Mouse (Mus musculus) lung, postnatal 0 days (tissue): Measurements from ENCODE around the gene Hist1h4b. TPM values are rescaled to one million over a fixed set of nuclear protein-coding genes. Genes with fewer than 3 reads are reported as not detected.

Source experiments
- ATAC-seq: fragments of 200-750 bp; cut with Nextera tagmentation; 2 replicates; pipeline ENCODE4 v1.8.0; 2017; ENCODE audit warnings: moderate library complexity
- DNase-seq: peaks from one replicate; pipeline ENCODE4 v3.0.0-alpha.2; 2016; ENCODE audit warnings: low spot score
- H3K27ac ChIP-seq: fragments of 300-500 bp; sonication (generic); 2 replicates; pipeline ENCODE4 v1.5.1; 2014; ENCODE audit warnings: antibody characterized with exemption, mild to moderate bottlenecking, low read length, mixed read lengths
- H3K27me3 ChIP-seq: fragments of 300-500 bp; sonication (generic); replicated peaks from 2 replicates; pipeline ENCODE4 v1.6.1; 2014; ENCODE audit warnings: low read length, mixed read lengths; ENCODE audit not compliant: insufficient read depth
- H3K36me3 ChIP-seq: fragments of 300-500 bp; sonication (generic); 2 replicates; pipeline ENCODE4 v1.6.1; 2014; ENCODE audit warnings: low read length, mixed read lengths; ENCODE audit not compliant: insufficient read depth
- H3K4me1 ChIP-seq: fragments of 300-500 bp; sonication (generic); 2 replicates; pipeline ENCODE4 v1.6.1; 2014; ENCODE audit warnings: antibody characterized with exemption, low read depth, low read length, mixed read lengths; ENCODE audit not compliant: insufficient read depth
- H3K4me2 ChIP-seq: fragments of 300-500 bp; sonication (generic); replicated peaks from 2 replicates; pipeline ENCODE4 v1.6.1; 2014; ENCODE audit warnings: low read depth, mild to moderate bottlenecking, low read length, moderate library complexity, mixed read lengths
- H3K4me3 ChIP-seq: fragments of 300-500 bp; sonication (generic); 2 replicates; pipeline ENCODE4 v1.5.1; 2014; ENCODE audit warnings: low read depth, low read length
- H3K9ac ChIP-seq: fragments of 300-500 bp; sonication (generic); replicated peaks from 2 replicates; pipeline ENCODE4 v1.6.1; 2014; ENCODE audit warnings: low read depth, mild to moderate bottlenecking
- H3K9me3 ChIP-seq: fragments of 300-500 bp; sonication (generic); 2 replicates; pipeline ENCODE4 v1.6.1; 2016; ENCODE audit warnings: low read length, mixed read lengths
- CTCF ChIP-seq: IDR thresholded peaks from 2 replicates; pipeline ENCODE4 v1.5.1; 2016; ENCODE audit warnings: antibody characterized with exemption, mild to moderate bottlenecking
- EP300 ChIP-seq: IDR thresholded peaks from 2 replicates; pipeline ENCODE4 v1.6.1; 2016; ENCODE audit warnings: antibody characterized with exemption, mild to moderate bottlenecking, control low read depth
- WGBS: fragments of 180-500 bp; shearing (Covaris S2); extraction: QIAGEN DNeasy Blood & Tissue Kit; methylation state at CpG from one replicate; pipeline ENCODE4 v1.1.7; 2014; 5-methylcytosine and 5-hydroxymethylcytosine counted together
- microRNA-seq: library from miRNA; unstranded; fragments of <30 nt; microRNA quantifications from one replicate; pipeline ENCODE4, GENCODE M21; 2016
- polyA plus RNA-seq: library from polyadenylated mRNA; unstranded; fragments of >200 nt; fragmentation: Nextera tagmentation; extraction: Ambion mirVana; gene quantifications from 2 replicates; pipeline ENCODE4 v1.2.1, GENCODE M21; 2015

Gene Hist1h4b
- polyA plus RNA-seq, 1 experiment from 2014 or later: 0.57 TPM

DNA sequence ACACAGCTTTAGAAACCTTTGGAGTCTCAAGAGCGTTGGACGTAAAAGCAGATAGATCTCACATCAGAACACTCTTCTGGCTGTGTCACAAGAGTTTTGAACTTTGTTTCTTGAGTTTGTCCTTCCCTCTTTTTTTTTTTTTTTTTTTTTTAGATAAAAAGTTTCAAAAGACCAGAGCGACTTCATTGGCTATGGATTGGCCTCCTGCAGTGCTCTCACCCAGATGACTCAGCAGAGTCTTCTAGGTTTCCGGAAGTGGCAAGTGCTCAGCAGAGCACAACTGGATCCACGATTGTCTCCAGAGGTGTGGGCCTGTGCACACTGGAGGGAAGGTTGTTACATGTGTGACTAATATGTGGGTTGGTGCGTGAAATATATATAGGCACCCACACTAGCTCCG is 21.5 kb downstream of the Hist1h4b start:
- Histone ChIP-seq H3K9ac (no peak overlapping the region), H3K27me3 (no peaks in the 10 kb centered on the region), H3K27ac (no peak overlapping the region), H3K4me1 (no peaks in the 10 kb centered on the region), H3K9me3 (no peaks in the 10 kb centered on the region), H3K4me2 (no peak overlapping the region), H3K36me3 (no peaks in the 10 kb centered on the region), H3K4me3 (no peak overlapping the region)
- TF ChIP-seq CTCF (no peak), EP300 (no peak)
- 86% methylated on average over 7 of the region's 7 CpGs for WGBS
- DNase-seq (no peak), ATAC-seq (no peak)

DNA sequence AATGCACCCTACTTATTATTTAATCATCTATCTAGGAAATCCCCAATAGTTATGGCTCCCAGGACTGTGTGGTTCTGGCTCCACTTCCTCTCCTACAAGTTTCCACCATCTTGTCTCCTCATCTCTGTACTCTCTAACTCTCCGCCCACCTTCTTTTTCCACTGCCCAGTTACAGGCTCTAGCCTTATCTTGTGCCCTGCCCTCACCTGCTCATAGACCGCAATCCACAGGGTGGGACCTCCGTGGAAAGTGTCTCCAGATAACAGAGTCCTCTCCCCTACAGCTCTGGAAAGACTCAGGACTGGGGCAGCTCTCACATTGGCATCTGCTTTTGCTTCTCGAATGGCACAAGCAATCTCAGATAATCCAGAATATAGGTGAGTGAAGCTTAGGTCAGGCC is 22.2 kb downstream of the Hist1h4b start:
- DNase-seq (no peak), ATAC-seq (no peak)
- H3K9me3 ChIP-seq: no peaks in the 10 kb centered on the region
- H3K4me2 ChIP-seq: no peak overlapping the region
- WGBS: 74% methylated on average over 4 of the region's 4 CpGs
- TF ChIP-seq CTCF: no peak
- no peak for TF ChIP-seq EP300
- H3K9ac ChIP-seq: no peak overlapping the region
- H3K36me3 ChIP-seq: no peaks in the 10 kb centered on the region
- H3K4me3 ChIP-seq: no peak overlapping the region
- H3K27me3 ChIP-seq: no peaks in the 10 kb centered on the region
- no peaks in the 10 kb centered on the region for H3K4me1 ChIP-seq
- H3K27ac ChIP-seq: no peak overlapping the region

DNA sequence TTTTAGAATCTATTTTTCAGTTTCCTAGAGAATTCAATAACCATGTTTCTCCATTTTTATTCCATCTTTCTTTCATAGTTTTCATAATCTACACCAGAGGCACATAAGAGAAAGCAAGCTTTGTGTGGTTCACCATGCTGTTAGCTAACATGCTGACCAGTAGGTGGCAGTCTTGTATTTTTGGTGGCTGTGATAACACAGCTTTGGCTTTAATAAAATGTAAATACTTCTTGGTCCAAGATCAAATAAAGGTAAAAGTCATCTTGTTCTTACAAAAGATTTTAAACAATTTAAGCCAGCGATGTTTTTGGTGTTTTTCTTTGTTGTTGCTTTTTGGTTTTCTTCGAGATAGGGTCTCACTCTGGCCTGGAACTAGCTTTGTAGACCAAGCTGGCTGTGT is 35.7 kb downstream of the Hist1h4b start:
- ATAC-seq (no peak), DNase-seq (peak; percentile 82)
- Histone ChIP-seq H3K4me2 (no peak overlapping the region), H3K4me1 (no peaks in the 10 kb centered on the region), H3K27me3 (no peaks in the 10 kb centered on the region), H3K4me3 (no peak overlapping the region), H3K9ac (no peak overlapping the region), H3K36me3 (no peaks in the 10 kb centered on the region), H3K9me3 (no peaks in the 10 kb centered on the region), H3K27ac (no peak overlapping the region)
- 37% methylated on average over 2 of the region's 2 CpGs for WGBS
- TF ChIP-seq EP300 (no peak), CTCF (peak; percentile 90)

DNA sequence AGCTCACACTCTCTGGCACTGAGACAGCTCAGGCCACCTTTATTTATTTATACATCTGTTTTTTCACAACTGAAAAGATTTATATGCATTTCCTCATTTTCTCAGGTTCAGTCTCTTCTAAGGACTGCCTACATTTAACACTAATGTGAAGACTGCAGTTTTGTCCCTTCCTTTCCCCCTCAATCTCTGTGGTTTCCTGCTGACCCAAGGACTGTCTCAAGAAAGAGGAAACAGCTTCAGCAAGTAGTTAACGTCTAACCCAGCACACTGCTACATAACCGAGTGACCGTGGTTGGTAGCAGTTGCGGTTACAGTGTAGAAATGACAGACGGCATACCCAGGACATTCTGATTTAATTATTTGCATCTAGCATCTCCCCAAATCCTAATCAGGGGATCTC is 42.6 kb downstream of the Hist1h4b start:
- no peak overlapping the region for H3K27ac ChIP-seq
- no peaks in the 10 kb centered on the region for H3K36me3 ChIP-seq
- H3K4me3 ChIP-seq: no peak overlapping the region
- 66% methylated on average over 5 of the region's 5 CpGs for WGBS
- no peak overlapping the region for H3K4me2 ChIP-seq
- H3K9ac ChIP-seq: no peak overlapping the region
- H3K27me3 ChIP-seq: no peaks in the 10 kb centered on the region
- TF ChIP-seq CTCF: no peak
- TF ChIP-seq EP300: no peak
- H3K9me3 ChIP-seq: no peaks in the 10 kb centered on the region
- DNase-seq (peak; percentile 16), ATAC-seq (no peak)
- H3K4me1 ChIP-seq: no peaks in the 10 kb centered on the region

DNA sequence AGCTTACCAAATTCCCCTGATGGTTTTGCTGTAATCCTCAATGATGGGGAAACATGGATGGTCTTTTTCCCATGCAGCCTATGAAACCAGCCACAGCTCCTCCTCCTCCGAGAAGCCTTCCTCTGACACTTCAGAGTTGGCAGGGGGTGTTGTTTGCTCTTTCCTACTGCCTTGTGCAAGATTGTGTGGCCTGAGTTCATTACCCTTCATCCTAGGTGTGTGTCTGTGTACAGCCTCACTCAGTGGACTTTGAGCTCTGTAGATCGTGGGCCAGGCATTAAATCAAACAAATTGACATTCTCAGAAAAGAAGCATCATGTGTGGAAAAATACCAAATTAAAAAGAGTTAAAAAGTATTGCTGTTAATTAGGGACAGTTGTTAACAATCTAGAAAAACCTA is 47.7 kb downstream of the Hist1h4b start:
- H3K9me3 ChIP-seq: no peaks in the 10 kb centered on the region
- no peak overlapping the region for H3K4me3 ChIP-seq
- H3K4me1 ChIP-seq: no peaks in the 10 kb centered on the region
- no peak overlapping the region for H3K4me2 ChIP-seq
- H3K27me3 ChIP-seq: no peaks in the 10 kb centered on the region
- no peak for TF ChIP-seq EP300
- no peak for TF ChIP-seq CTCF
- no peak for ATAC-seq
- no peak for DNase-seq
- no peaks in the 10 kb centered on the region for H3K36me3 ChIP-seq
- H3K9ac ChIP-seq: no peak overlapping the region
- 49% methylated on average over 2 of the region's 2 CpGs for WGBS
- H3K27ac ChIP-seq: no peak overlapping the region

DNA sequence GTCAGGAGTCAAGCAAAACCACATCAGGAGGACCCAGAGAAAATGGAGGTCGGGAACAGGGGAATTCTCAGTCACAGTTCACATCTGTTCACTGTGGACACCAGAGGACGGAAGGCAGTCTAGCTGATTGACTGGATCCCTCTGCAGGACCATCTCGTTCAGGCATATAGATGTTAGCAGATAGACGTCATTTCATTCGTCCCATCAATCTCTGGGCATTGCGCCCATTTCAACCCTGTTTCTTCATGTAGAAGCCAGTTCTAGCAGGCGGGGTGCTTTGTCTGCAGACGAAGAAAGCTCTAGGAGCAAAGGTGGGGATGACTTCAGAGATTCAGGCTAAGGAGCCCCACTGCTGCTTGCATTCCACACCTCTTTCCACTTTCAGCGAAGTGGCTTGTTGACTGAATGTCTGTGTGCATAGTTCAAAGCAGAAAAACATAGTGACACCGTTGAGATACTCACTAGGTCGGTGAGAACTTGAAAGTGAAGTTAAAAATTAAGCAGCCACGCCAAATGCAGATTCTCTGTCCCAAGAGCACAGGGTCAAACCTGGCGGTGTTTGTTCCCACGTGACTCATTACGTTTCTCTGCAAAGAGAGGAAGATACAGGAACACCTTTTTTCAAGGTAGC is 49.7 kb downstream of the Hist1h4b start, which contains the start of gene Slc17a2:
Slc17a2 (plus strand) TSS at position 572 of the 631 bp plus-strand sequence.
- 56% methylated on average over 15 of the region's 15 CpGs for WGBS
- TF ChIP-seq CTCF (no peak), EP300 (peak; percentile 34; the same call in 1 of the 2 replicates)
- DNase-seq: peak; percentile 49

More for the DNA sequence above, 49.7 kb downstream of the Hist1h4b start, which contains the start of gene Slc17a2:
- ATAC-seq: peak; percentile 82
- H3K4me2 ChIP-seq: no peak within 1 kb of the TSS
- H3K4me1 ChIP-seq: no peaks in the 10 kb centered on the region
- H3K9me3 ChIP-seq: no peaks in the 10 kb centered on the region
- no peak within 1 kb of the TSS for H3K9ac ChIP-seq
- H3K4me3 ChIP-seq: no peak within 1 kb of the TSS
- no peaks in the 10 kb centered on the region for H3K36me3 ChIP-seq
- no peaks in the 10 kb centered on the region for H3K27me3 ChIP-seq
- no peak within 1 kb of the TSS for H3K27ac ChIP-seq

Small RNA genes within 50 kb of the gene (microRNA-seq; reads per million reads assigned to microRNA genes)
- not detected for gene Gm44314
- not detected for gene Gm44484

Other genes with a start within 250 kb of the Hist1h4b start
- 5.5 and 7.0 TPM in 2 replicates for gene Hist1h4h, start 226.0 kb upstream of the Hist1h4b start, polyA plus RNA-seq
- gene Hist1h2af, start 223.1 kb upstream of the Hist1h4b start, polyA plus RNA-seq: 1.3 and 1.7 TPM in 2 replicates
- gene Hist1h3g, start 221.6 kb upstream of the Hist1h4b start, polyA plus RNA-seq: 0.30 and 0.80 TPM in 2 replicates
- 0.12 TPM in 1 of 2 replicates, not detected in the other for gene Hist1h2bh, start 213.6 kb upstream of the Hist1h4b start, polyA plus RNA-seq
- gene Hist1h3f, start 213.0 kb upstream of the Hist1h4b start, polyA plus RNA-seq: 0.32 and 0.33 TPM in 2 replicates
- gene Hist1h4f, start 205.4 kb upstream of the Hist1h4b start, polyA plus RNA-seq: 0.55 TPM in 1 of 2 replicates, not detected in the other
- gene Hist1h1d, start 203.8 kb upstream of the Hist1h4b start, polyA plus RNA-seq: 0.11 TPM in 2 replicates
- 1.6 and 1.7 TPM in 2 replicates for gene Hist1h3e, start 194.6 kb upstream of the Hist1h4b start, polyA plus RNA-seq
- gene Hist1h2ae, start 185.8 kb upstream of the Hist1h4b start, polyA plus RNA-seq: 7.1 and 7.9 TPM in 2 replicates
- gene Hist1h2bg, start 185.6 kb upstream of the Hist1h4b start, polyA plus RNA-seq: 1.3 and 1.9 TPM in 2 replicates
- gene Hist1h2bf, start 182.8 kb upstream of the Hist1h4b start, polyA plus RNA-seq: 0.48 and 0.87 TPM in 2 replicates
- 0.49 and 0.57 TPM in 2 replicates for gene Hist1h2ad, start 182.6 kb upstream of the Hist1h4b start, polyA plus RNA-seq
- gene Hist1h3d, start 181.2 kb upstream of the Hist1h4b start, polyA plus RNA-seq: 0.62 and 1.3 TPM in 2 replicates
- 31.4 and 36.9 TPM in 2 replicates for gene Hist1h4d, start 175.4 kb upstream of the Hist1h4b start, polyA plus RNA-seq
- 0.44 and 0.86 TPM in 2 replicates for gene Hist1h2be, start 135.9 kb upstream of the Hist1h4b start, polyA plus RNA-seq
- 7.8 and 9.9 TPM in 2 replicates for gene Hist1h1e, start 134.5 kb upstream of the Hist1h4b start, polyA plus RNA-seq
- 0.32 and 0.54 TPM in 2 replicates for gene Hist1h2ac, start 73.1 kb upstream of the Hist1h4b start, polyA plus RNA-seq
- 67.5 and 69.5 TPM in 2 replicates for gene Hist1h2bc, start 72.8 kb upstream of the Hist1h4b start, polyA plus RNA-seq
- gene Hist1h1t, start 61.2 kb upstream of the Hist1h4b start, polyA plus RNA-seq: 0.13 TPM in 1 of 2 replicates, not detected in the other
- 3.7 and 3.9 TPM in 2 replicates for gene Hist1h4c, start 58.6 kb upstream of the Hist1h4b start, polyA plus RNA-seq
- 25.3 and 26.3 TPM in 2 replicates for gene Hfe, start 46.2 kb upstream of the Hist1h4b start, polyA plus RNA-seq
- 38.9 and 43.3 TPM in 2 replicates for gene Hist1h1c, start 18.2 kb upstream of the Hist1h4b start, polyA plus RNA-seq
- gene Hist1h3c, start 11.4 kb upstream of the Hist1h4b start, polyA plus RNA-seq: 0.27 TPM in 1 of 2 replicates, not detected in the other
- gene Hist1h2bb, start 10.3 kb upstream of the Hist1h4b start, polyA plus RNA-seq: 0.99 TPM in 1 of 2 replicates, not detected in the other
- gene Hist1h2ab, start 5.9 kb upstream of the Hist1h4b start, polyA plus RNA-seq: 5.3 and 6.1 TPM in 2 replicates
- 2.6 and 3.0 TPM in 2 replicates for gene Hist1h3b, start 4.7 kb upstream of the Hist1h4b start, polyA plus RNA-seq
- gene Hist1h4a, start 4.2 kb downstream of the Hist1h4b start, polyA plus RNA-seq: 0.26 and 0.38 TPM in 2 replicates
- gene Hist1h3a, start 5.4 kb downstream of the Hist1h4b start, polyA plus RNA-seq: 1.4 and 1.7 TPM in 2 replicates
- 0.33 and 0.64 TPM in 2 replicates for gene Hist1h1a, start 6.7 kb downstream of the Hist1h4b start, polyA plus RNA-seq
- gene Trim38, start 12.9 kb downstream of the Hist1h4b start, polyA plus RNA-seq: not detected in 2 replicates
- gene Slc17a2, start 50.0 kb downstream of the Hist1h4b start, polyA plus RNA-seq: 1.4 and 3.4 TPM in 2 replicates
- not detected in 2 replicates for gene Slc17a3, start 82.4 kb downstream of the Hist1h4b start, polyA plus RNA-seq
- gene Slc17a1, start 110.7 kb downstream of the Hist1h4b start, polyA plus RNA-seq: not detected in 2 replicates
- gene Slc17a4, start 158.0 kb downstream of the Hist1h4b start, polyA plus RNA-seq: not detected in 2 replicates
- gene Hist1h2ba, start 177.1 kb downstream of the Hist1h4b start, polyA plus RNA-seq: not detected in 2 replicates
- gene Hist1h2aa, start 177.4 kb downstream of the Hist1h4b start, polyA plus RNA-seq: not detected in 2 replicates
- gene Scgn, start 234.2 kb downstream of the Hist1h4b start, polyA plus RNA-seq: not detected in 2 replicates